18 mouse cellular contexts compared by ENCODE assay signal in the genomic region with DNA sequence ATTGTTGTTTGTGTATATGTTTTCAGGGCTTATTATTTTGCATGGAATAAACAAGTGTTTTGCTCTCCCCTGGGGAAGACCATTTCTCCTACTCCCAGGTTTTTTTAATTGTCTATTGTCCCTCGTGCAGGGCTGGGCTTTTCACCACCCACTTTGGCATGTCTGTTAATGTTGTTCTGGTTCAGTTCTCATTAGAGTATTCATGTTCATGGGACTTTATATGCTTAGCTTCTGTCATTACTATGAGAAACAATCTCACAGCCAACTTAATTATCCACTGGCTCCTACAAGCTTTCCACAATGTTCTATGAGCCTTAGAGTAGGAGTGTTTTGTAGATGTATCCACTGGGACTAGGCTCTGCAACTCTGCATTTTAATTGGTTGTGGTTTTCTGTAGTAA.
"Had no signal": no experiment of that assay in that cellular context is flagged by ENCODE, and none has a peak within 500 bp of the region (broad histone marks: within the 10 kb centered on the region; RNA-seq: fewer than 3 reads in every experiment).

No protein-coding gene starts in this region.

- H3K4me2 ChIP-seq: lung, embryonic 14.5 days; midbrain, embryonic 12.5 days; neural tube, embryonic 13.5 days; neural tube, embryonic 15.5 days; stomach, embryonic 15.5 days had no signal

- H3K27ac ChIP-seq: midbrain, embryonic 10.5 days; midbrain, embryonic 12.5 days; neural tube, embryonic 13.5 days; neural tube, embryonic 15.5 days; stomach, embryonic 15.5 days; stomach, postnatal 0 days had no signal

- H3K27me3 ChIP-seq: midbrain, embryonic 12.5 days; neural tube, embryonic 13.5 days; neural tube, embryonic 15.5 days; stomach, embryonic 15.5 days had no signal

- H3K4me1 ChIP-seq: midbrain, embryonic 10.5 days; midbrain, embryonic 12.5 days; neural tube, embryonic 13.5 days; neural tube, embryonic 15.5 days; stomach, embryonic 15.5 days had no signal

- H3K36me3 ChIP-seq: midbrain, embryonic 10.5 days; midbrain, embryonic 12.5 days; neural tube, embryonic 13.5 days; neural tube, embryonic 15.5 days; stomach, embryonic 15.5 days had no signal

- ATAC-seq: midbrain, embryonic 16.5 days had no signal

- H3K9ac ChIP-seq: lung, embryonic 14.5 days; midbrain, embryonic 12.5 days; neural tube, embryonic 13.5 days; neural tube, embryonic 15.5 days; stomach, embryonic 15.5 days had no signal

- DNase-seq: lung, adult 18-20 months; lung, embryonic 14.5 days; lung, postnatal 10 days; lung, postnatal 4 days; midbrain, embryonic 14.5 days; right cerebral cortex, adult 18-20 months; right cerebral cortex, postnatal 25 days; thymus, adult 2 months; thymus, postnatal 25 days; thymus, postnatal 4 days had no signal

- H3K9me3 ChIP-seq: midbrain, embryonic 10.5 days; midbrain, embryonic 12.5 days; neural tube, embryonic 13.5 days; neural tube, embryonic 15.5 days; stomach, embryonic 15.5 days had no signal

- H3K4me3 ChIP-seq: midbrain, embryonic 10.5 days; midbrain, embryonic 12.5 days; myocyte; neural tube, embryonic 13.5 days; neural tube, embryonic 15.5 days; stomach, embryonic 15.5 days had no signal
